Mouse (Mus musculus): ENCODE measurements around the gene Slc35b1. TPM values are rescaled to one million over a fixed set of nuclear protein-coding genes. Genes with fewer than 3 reads are reported as not detected.

Slc35b1 gene
- total RNA-seq (2023) = 65.7 TPM

DNA sequence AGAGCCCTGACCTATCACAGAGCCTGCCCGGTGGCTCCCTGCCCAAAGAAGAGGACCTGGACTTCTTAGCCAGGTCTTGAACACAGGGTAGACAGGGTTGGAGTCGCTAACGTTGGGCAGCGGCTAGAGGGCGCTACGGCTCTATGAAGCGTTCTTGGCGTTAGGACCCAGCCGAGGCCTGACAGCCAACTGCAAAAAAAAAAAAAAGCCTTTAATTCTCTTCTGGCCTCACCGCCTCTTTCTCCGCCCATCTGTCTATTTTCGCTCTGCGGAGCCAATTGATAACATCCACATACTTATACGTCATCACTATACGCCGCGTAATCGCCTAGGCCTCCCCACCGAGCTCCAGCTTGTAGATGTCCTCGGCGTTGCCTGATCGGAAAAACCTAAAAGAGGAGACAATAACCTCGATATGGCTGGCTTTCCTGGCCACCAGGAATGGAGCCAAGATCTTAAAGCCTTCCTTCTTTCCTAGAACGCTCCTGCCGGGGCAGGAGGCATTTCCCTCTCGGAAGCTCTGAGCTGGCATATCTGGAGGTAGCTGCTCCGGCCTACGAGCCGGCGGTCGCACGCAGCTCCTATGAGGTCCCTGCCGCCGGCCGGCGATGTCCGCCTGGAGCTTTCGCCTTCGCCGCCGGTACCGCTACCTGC, at the start of gene Slc35b1:
Gene Slc35b1 (plus strand): TSS at position 374 of the 654 bp plus-strand sequence.

DNA sequence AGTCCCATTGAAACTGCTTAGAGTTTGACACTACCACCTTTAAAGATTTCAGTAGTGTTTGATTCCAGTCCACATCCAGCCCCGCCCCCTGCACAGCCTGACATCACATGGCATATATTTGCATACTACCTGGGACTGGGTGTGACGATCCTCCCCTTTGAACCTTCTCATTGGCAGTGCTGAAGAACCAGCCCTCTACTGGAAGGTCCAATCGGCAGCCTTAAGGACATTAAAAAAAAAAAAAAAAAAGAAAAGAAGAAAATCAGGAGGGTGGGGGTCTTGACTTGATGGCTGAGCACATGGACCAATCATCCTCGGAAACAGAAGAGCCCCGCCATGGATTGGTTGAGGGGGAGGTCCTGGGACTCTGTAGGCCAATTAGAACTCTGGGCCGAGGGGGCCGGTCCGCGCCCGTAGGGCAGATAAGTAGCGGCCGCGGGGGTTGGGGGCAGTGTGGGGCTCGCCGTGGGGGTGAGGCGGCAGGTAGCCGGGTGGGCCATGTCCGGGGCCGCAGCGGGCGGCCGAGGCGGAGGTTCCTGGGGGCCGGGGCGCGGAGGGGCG, 47.8 kb upstream of the Slc35b1 start, which contains the start of gene Fam117a:
Gene Fam117a (plus strand): TSS at position 451 of the 561 bp plus-strand sequence.

DNA sequence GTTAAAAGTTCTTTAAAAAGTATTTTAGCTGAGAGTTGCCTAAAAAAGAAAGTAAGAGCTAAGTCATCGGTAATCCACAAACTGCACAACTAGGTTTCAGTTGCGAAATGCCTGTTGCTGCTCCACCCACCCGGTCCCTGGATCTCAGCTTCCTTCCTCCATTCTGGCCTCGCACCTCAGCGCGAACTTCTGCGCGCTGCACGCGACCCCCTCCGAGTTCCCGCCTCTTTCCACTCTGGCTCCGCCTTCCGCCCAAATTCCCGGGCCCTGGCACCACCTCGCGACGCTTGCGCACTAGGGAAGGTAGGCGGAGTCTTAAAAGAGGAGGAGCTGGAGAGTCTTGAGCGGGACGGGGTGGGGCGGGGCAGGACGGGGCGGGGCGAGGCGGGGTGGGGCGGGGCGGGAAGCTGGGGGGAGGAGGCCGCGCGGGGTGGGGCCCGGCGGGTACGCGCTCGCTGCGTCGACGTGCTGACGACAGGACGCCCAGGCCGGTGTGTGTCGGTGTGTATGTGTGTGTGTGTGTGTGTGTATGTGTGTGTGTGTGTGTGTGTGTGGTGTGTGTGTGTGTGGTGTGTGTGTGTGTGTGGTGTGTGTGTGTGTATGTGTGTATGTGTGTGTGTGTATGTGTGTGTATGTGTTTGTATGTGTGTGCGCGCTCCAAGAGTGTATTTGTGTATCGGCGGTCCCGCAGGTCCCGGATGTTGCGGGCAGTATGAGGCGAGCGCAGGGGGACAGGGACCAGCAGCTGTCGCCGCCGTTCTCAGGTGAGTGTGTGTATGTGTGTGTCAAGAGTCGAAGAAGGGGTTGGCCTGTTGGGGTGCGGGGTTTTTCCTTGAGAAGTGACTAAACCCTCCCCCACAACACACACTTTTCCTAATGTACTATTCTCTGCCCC, 29.4 kb downstream of the Slc35b1 start, which contains the start of gene Spop:
Gene Spop (plus strand): TSS at position 440 of the 895 bp plus-strand sequence.

Other genes with a start within 250 kb of the Slc35b1 start
- gene Dlx4, start 238.4 kb upstream of the Slc35b1 start, total RNA-seq (2023) = not detected
- not detected for gene Tac4, start 123.2 kb upstream of the Slc35b1 start, total RNA-seq (2023)
- gene Kat7, start 74.4 kb upstream of the Slc35b1 start, total RNA-seq (2023) = 102 TPM
- gene Fam117a, start 47.7 kb upstream of the Slc35b1 start, total RNA-seq (2023) = 83.3 TPM
- 82.8 TPM for gene Spop, start 29.4 kb downstream of the Slc35b1 start, total RNA-seq (2023)
- not detected for gene Nxph3, start 129.9 kb downstream of the Slc35b1 start, total RNA-seq (2023)
- 0.47 TPM for gene Ngfr, start 203.0 kb downstream of the Slc35b1 start, total RNA-seq (2023)

Measured in CD4-positive naive resting alpha-beta T cell, adult 76 days (primary cell).